Mouse (Mus musculus): ENCODE measurements around the gene Zfp2. TPM values are rescaled to one million over a fixed set of nuclear protein-coding genes. Genes with fewer than 3 reads are reported as not detected.

Gene Zfp2
- total and polyA plus RNA-seq, 2 experiments: 1.1 to 5.1 TPM

DNA sequence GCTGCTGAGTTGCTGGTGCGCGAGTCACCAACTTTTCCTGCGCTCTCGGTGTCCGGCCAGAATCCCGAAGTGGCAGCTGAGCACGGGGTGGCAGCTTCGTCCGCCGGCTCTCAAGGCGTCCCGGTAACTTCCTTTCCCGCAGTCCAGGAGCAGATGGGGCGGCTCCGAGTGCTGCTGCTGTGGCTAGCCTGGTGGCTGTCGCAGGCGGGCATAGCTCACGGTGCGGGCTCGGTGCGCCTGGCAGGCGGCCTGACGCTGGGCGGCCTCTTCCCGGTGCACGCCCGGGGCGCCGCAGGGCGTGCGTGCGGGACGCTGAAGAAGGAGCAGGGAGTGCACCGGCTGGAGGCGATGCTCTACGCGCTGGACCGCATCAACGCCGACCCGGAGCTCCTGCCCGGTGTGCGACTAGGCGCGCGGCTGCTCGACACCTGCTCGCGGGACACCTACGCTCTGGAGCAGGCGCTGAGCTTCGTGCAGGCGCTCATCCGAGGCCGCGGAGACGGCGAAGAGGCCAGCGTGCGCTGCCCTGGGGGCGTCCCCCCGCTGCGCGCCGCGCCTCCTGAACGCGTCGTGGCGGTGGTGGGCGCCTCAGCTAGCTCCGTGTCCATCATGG is 64.9 kb downstream of the Zfp2 start:
- Histone ChIP-seq H3K9ac (ENCODE audit: low read depth, low read length) (peak overlapping the region; percentile 14; the same call in 1 of the 2 replicates), H3K36me3 (ENCODE audit: control insufficient read depth, insufficient read depth, low read length) (no peaks in the 10 kb centered on the region), H3K4me1 (ENCODE audit: control insufficient read depth, insufficient read depth, low read length) (peaks cover 5% of the 10 kb centered on the region; the same call in 1 of the 2 replicates), H3K27ac (replicated peaks; ENCODE audit: insufficient read depth, low read depth, low read length) (no peak overlapping the region), H3K79me2 (ENCODE audit: control insufficient read depth, insufficient read depth, low read length) (no peaks in the 10 kb centered on the region), H3K27me3 (ENCODE audit: control insufficient read depth, insufficient read depth, low read length) (peaks cover 14% of the 10 kb centered on the region), H3K4me3 (ENCODE audit: insufficient read depth, low read depth, low read length) (peak overlapping the region; percentile 19; the same call in 1 of the 2 replicates)
- DNase-seq (ENCODE audit: extremely low read depth, low read depth, low spot score): no peak
- TF ChIP-seq CTCF (IDR thresholded peaks at IDR 0.05; ENCODE audit: low read depth, low read length) (no peak), POLR2A (IDR thresholded peaks at IDR 0.05; ENCODE audit: extremely low read depth, insufficient read depth, low read length) (no peak)
- 1% methylated on average over 68 of the region's 72 CpGs for WGBS

DNA sequence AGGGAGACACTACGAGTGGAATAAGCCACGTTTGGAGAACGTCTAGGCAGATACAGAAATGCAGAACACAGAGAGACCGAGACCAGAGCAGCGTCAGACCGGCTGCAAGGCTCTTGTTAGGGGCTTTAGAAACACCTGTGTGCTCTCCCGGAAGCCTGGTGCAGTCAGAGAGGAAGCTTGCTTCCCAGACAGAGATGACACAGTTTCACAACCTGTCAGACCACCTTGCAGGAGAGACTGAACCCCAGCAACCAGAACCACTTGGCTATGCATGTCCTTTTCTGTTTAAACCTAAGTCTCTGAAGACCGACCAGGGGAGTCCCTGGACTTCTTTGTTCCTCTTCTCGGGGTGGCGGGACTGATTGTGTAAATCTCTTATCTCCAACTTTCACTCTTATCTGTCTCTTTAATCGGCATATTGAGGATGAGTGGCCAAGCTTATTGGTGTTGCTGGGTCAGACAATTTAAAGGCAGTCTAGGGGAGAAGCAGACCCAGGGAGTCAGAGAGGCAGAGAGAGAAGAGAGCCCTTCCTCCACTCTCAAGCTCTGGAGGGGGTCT is 65.7 kb downstream of the Zfp2 start, which contains the start of gene Grm6:
Gene Grm6 (plus strand): TSS at position 509 of the 559 bp plus-strand sequence.
- no peak for TF ChIP-seq POLR2A (IDR thresholded peaks at IDR 0.05; ENCODE audit: extremely low read depth, insufficient read depth, low read length)
- TF ChIP-seq CTCF (IDR thresholded peaks at IDR 0.05; ENCODE audit: low read depth, low read length): no peak
- DNase-seq (ENCODE audit: extremely low read depth, low read depth, low spot score): peak; percentile 10
- no peaks in the 10 kb centered on the region for H3K79me2 ChIP-seq (ENCODE audit: control insufficient read depth, insufficient read depth, low read length)
- WGBS: under 1% methylated on average over 11 of the region's 11 CpGs
- H3K4me1 ChIP-seq (ENCODE audit: control insufficient read depth, insufficient read depth, low read length): peaks cover 9% of the 10 kb centered on the region
- H3K36me3 ChIP-seq (ENCODE audit: control insufficient read depth, insufficient read depth, low read length): no peaks in the 10 kb centered on the region
- H3K27ac ChIP-seq (replicated peaks; ENCODE audit: insufficient read depth, low read depth, low read length): no peak within 1 kb of the TSS
- H3K9ac ChIP-seq (ENCODE audit: low read depth, low read length): peak within 1 kb of the TSS; percentile 14; the same call in 1 of the 2 replicates
- peaks cover 14% of the 10 kb centered on the region for H3K27me3 ChIP-seq (ENCODE audit: control insufficient read depth, insufficient read depth, low read length)
- H3K4me3 ChIP-seq (ENCODE audit: insufficient read depth, low read depth, low read length): peak within 1 kb of the TSS; percentile 19; the same call in 1 of the 2 replicates

DNA sequence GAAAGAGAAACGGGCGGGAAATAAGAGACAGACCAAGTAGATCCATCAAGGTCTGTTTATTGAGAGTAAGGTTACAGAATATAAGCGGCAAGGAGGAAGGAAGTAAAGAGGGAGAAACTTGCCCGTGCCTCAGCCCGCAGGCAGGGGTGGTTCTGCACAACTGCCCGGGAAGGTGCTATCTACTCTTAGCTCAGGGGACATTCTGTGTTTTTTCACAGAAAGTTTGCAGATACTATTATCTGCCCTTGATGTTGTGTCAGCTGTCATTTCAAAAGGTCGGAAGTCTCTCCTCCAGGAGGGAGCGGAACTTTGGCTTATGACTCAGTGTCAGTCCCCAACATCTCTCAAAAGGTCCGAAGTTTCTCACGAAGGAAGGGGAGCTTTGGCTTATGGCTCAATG is 66.7 kb downstream of the Zfp2 start:
- Histone ChIP-seq H3K27me3 (ENCODE audit: control insufficient read depth, insufficient read depth, low read length) (peaks cover 14% of the 10 kb centered on the region), H3K79me2 (ENCODE audit: control insufficient read depth, insufficient read depth, low read length) (no peaks in the 10 kb centered on the region)

More for the DNA sequence above, 66.7 kb downstream of the Zfp2 start:
- no peak for DNase-seq (ENCODE audit: extremely low read depth, low read depth, low spot score)
- Histone ChIP-seq H3K27ac (replicated peaks; ENCODE audit: insufficient read depth, low read depth, low read length) (no peak overlapping the region), H3K36me3 (ENCODE audit: control insufficient read depth, insufficient read depth, low read length) (no peaks in the 10 kb centered on the region), H3K9ac (ENCODE audit: low read depth, low read length) (no peak overlapping the region), H3K4me3 (ENCODE audit: insufficient read depth, low read depth, low read length) (no peak overlapping the region), H3K4me1 (ENCODE audit: control insufficient read depth, insufficient read depth, low read length) (peaks cover 9% of the 10 kb centered on the region)
- TF ChIP-seq CTCF (IDR thresholded peaks at IDR 0.05; ENCODE audit: low read depth, low read length) (no peak), POLR2A (IDR thresholded peaks at IDR 0.05; ENCODE audit: extremely low read depth, insufficient read depth, low read length) (no peak)
- 7% methylated on average over 10 of the region's 10 CpGs for WGBS

Other genes with a start within 250 kb of the Zfp2 start
- 0.28 and 0.34 TPM in 2 replicates for gene Zfp354c, start 88.4 kb downstream of the Zfp2 start, total RNA-seq (2014; rRNA removed)
- gene Zfp354c, start 88.4 kb downstream of the Zfp2 start, polyA plus RNA-seq (2012; rRNA removed): 0.05 and 0.10 TPM in 2 replicates
- 0.40 and 0.74 TPM in 2 replicates for gene Zfp879, start 74.6 kb downstream of the Zfp2 start, total RNA-seq (2014; rRNA removed)
- 0.07 and 0.24 TPM in 2 replicates for gene Zfp879, start 74.6 kb downstream of the Zfp2 start, polyA plus RNA-seq (2012; rRNA removed)
- not detected in 2 replicates for gene Grm6, start 65.5 kb downstream of the Zfp2 start, total RNA-seq (2014; rRNA removed)
- 0.06 TPM in 1 of 2 replicates, not detected in the other for gene Grm6, start 65.5 kb downstream of the Zfp2 start, polyA plus RNA-seq (2012; rRNA removed)
- 0.47 and 0.74 TPM in 2 replicates for gene Zfp454, start 28.5 kb downstream of the Zfp2 start, total RNA-seq (2014; rRNA removed)
- gene Zfp454, start 28.5 kb downstream of the Zfp2 start, polyA plus RNA-seq (2012; rRNA removed): 0.72 and 0.95 TPM in 2 replicates
- gene Zfp354b, start 15.5 kb upstream of the Zfp2 start, total RNA-seq (2014; rRNA removed): 1.7 and 3.4 TPM in 2 replicates
- gene Zfp354b, start 15.5 kb upstream of the Zfp2 start, polyA plus RNA-seq (2012; rRNA removed): 0.38 and 0.50 TPM in 2 replicates
- not detected in 2 replicates for gene 4933414I15Rik, start 27.6 kb upstream of the Zfp2 start, total RNA-seq (2014; rRNA removed)
- not detected in 2 replicates for gene 4933414I15Rik, start 27.6 kb upstream of the Zfp2 start, polyA plus RNA-seq (2012; rRNA removed)
- gene Prop1, start 37.6 kb upstream of the Zfp2 start, total RNA-seq (2014; rRNA removed): not detected in 2 replicates
- gene Prop1, start 37.6 kb upstream of the Zfp2 start, polyA plus RNA-seq (2012; rRNA removed): not detected in 2 replicates
- not detected in 2 replicates for gene Olfr1378, start 50.4 kb upstream of the Zfp2 start, total RNA-seq (2014; rRNA removed)
- not detected in 2 replicates for gene Olfr1378, start 50.4 kb upstream of the Zfp2 start, polyA plus RNA-seq (2012; rRNA removed)
- not detected in 2 replicates for gene Olfr1377, start 65.8 kb upstream of the Zfp2 start, total RNA-seq (2014; rRNA removed)
- gene Olfr1377, start 65.8 kb upstream of the Zfp2 start, polyA plus RNA-seq (2012; rRNA removed): not detected in 2 replicates
- gene Olfr51, start 87.4 kb upstream of the Zfp2 start, total RNA-seq (2014; rRNA removed): not detected in 2 replicates
- not detected in 2 replicates for gene Olfr51, start 87.4 kb upstream of the Zfp2 start, polyA plus RNA-seq (2012; rRNA removed)
- not detected in 2 replicates for gene Olfr54, start 98.1 kb upstream of the Zfp2 start, total RNA-seq (2014; rRNA removed)
- not detected in 2 replicates for gene Olfr54, start 98.1 kb upstream of the Zfp2 start, polyA plus RNA-seq (2012; rRNA removed)
- not detected in 2 replicates for gene Olfr1375, start 131.9 kb upstream of the Zfp2 start, total RNA-seq (2014; rRNA removed)
- not detected in 2 replicates for gene Olfr1375, start 131.9 kb upstream of the Zfp2 start, polyA plus RNA-seq (2012; rRNA removed)
- 3.1 and 3.6 TPM in 2 replicates for gene Zfp354a, start 143.1 kb upstream of the Zfp2 start, total RNA-seq (2014; rRNA removed)
- 1.6 and 1.9 TPM in 2 replicates for gene Zfp354a, start 143.1 kb upstream of the Zfp2 start, polyA plus RNA-seq (2012; rRNA removed)

Measured in liver, adult 2 months (tissue).